Mouse (Mus musculus): ENCODE results near the gene Tjp2. TPM values are rescaled to one million over a fixed set of nuclear protein-coding genes. Genes with fewer than 3 reads are reported as not detected.

Tjp2 gene
- 17.2 and 20.6 TPM in 2 replicates for polyA plus RNA-seq (2015; fragmentation: Nextera tagmentation; extraction: Ambion mirVana)

- Histone ChIP-seq H3K36me3 (no peaks in the 10 kb centered on the region), H3K9ac (peak within 1 kb of the TSS; percentile 2; the same call in 1 of the 2 replicates), H3K4me3 (peak within 1 kb of the TSS; percentile 48), H3K4me2 (peak within 1 kb of the TSS; percentile 94), H3K9me3 (no peaks in the 10 kb centered on the region), H3K27ac (peak within 1 kb of the TSS; percentile 70), H3K4me1 (peaks cover 18% of the 10 kb centered on the region), H3K27me3 (peaks cover 25% of the 10 kb centered on the region)
- WGBS: under 1% methylated on average over 58 of the region's 59 CpGs
- 0 out of 2 replicates have a peak, but pooled peaks have one; percentile 58 for ATAC-seq (ENCODE audit: insufficient number of reproducible peaks, low FRiP score, low TSS enrichment, low read depth)
Measured at GRCm38 (mm10) chr19:24224500-24225304, at the start of gene Tjp2. TSS of gene Tjp2 (minus strand) at chr19:24225030.

DNA sequence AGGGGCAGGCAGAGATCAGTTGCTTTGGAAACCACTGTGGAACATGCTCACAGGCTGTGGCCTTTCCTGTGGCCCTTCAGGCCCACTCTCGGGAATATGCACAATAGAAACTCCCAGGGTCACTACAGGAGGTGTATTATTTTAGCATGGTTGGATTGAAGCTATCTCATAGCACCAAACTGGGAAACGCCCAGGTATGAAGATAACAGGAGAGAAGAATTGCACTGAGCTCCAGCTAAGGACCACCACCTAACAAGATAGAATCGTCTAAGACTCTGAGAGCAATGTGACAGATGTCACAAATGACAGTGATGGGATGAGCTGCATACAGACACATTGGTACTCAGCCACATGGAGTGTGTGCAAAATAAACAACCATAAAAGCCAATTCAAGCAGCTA is 49.5 kb upstream of the Tjp2 start:
- Histone ChIP-seq H3K9me3 (no peaks in the 10 kb centered on the region; the same call in 1 of the 2 replicates), H3K4me3 (no peak overlapping the region), H3K36me3 (peaks cover 9% of the 10 kb centered on the region), H3K4me1 (peaks cover 6% of the 10 kb centered on the region), H3K27me3 (no peaks in the 10 kb centered on the region), H3K9ac (no peak overlapping the region), H3K27ac (no peak overlapping the region), H3K4me2 (no peak overlapping the region)
- 83% methylated on average over 3 of the region's 3 CpGs for WGBS
- ATAC-seq (ENCODE audit: insufficient number of reproducible peaks, low FRiP score, low TSS enrichment, low read depth): no peak

DNA sequence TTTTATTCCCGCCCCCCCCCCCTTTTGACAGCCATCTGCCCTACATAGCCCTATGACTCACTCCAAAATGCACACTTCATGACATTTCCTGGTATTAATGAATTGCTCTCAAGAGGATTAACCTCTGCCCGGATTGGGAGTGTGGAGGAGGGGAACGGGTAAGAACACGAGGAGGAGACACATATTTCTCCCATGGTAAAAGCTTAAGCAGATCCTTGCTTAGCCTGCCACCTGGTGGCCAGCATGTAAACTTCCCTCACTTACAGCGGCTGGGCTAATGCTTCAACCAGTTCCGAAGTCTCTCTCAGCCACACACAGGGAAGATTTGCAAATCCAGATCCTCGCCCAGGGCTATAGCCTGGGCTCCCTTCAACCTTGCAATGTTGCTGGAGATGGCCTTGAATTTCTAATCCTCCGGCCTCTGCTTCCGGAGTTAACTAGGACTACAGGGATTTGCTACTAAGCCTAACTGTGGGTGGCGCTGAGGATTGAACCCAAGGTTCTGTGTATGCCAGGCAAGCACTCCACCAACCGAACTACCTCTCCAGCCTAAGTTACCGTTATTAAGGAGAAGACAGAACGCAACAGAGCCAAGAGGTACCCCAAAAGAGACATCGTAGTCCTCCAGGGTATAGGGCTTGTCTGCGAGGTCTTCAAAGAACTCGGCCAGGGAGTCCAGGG is 47.1 kb upstream of the Tjp2 start:
- Histone ChIP-seq H3K27ac (no peak overlapping the region), H3K4me1 (no peaks in the 10 kb centered on the region), H3K4me3 (peak overlapping the region; percentile 14; the same call in 1 of the 2 replicates), H3K27me3 (no peaks in the 10 kb centered on the region), H3K4me2 (0 out of 2 replicates have a peak overlapping the region, but pooled peaks have one; percentile 25), H3K9ac (no peak overlapping the region), H3K9me3 (no peaks in the 10 kb centered on the region), H3K36me3 (peaks cover 9% of the 10 kb centered on the region)
- 41% methylated on average over 16 of the region's 16 CpGs for WGBS
- ATAC-seq (ENCODE audit: insufficient number of reproducible peaks, low FRiP score, low TSS enrichment, low read depth): 0 out of 2 replicates have a peak, but pooled peaks have one; percentile 63

- Histone ChIP-seq H3K9me3 (no peaks in the 10 kb centered on the region), H3K4me3 (peak overlapping the region; percentile 14; the same call in 1 of the 2 replicates), H3K27me3 (no peaks in the 10 kb centered on the region), H3K27ac (no peak overlapping the region), H3K9ac (no peak overlapping the region), H3K4me2 (0 out of 2 replicates have a peak overlapping the region, but pooled peaks have one; percentile 25), H3K4me1 (no peaks in the 10 kb centered on the region), H3K36me3 (peaks cover 9% of the 10 kb centered on the region)
- WGBS: 53% methylated on average over 7 of the region's 7 CpGs
- ATAC-seq (ENCODE audit: insufficient number of reproducible peaks, low FRiP score, low TSS enrichment, low read depth): peak; percentile 59; the same call in 1 of the 2 replicates
Measured at GRCm38 (mm10) chr19:24271326-24271725, 46.5 kb upstream of the Tjp2 start.

DNA sequence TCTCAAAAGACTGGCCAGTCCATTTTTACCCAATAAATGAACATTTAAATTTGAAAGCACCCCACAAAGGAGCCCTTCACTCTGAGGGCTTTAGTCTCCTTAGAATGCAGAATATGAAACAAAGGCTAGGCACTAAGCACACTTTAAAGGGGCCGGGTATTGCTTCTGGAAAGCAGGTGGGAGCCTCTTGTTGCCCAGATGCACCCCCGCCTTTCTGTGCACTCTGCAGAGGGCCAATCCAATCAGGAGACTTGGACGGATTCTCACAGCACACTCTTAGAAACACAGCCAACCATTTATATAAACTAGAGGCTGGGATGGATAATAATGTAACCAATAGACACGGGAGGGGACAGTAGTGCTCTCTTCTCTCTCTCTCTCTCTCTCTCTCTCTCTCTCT is 43.7 kb upstream of the Tjp2 start:
- WGBS: 65% methylated on average over 4 of the region's 4 CpGs
- Histone ChIP-seq H3K4me2 (no peak overlapping the region), H3K27me3 (no peaks in the 10 kb centered on the region), H3K9me3 (no peaks in the 10 kb centered on the region), H3K9ac (no peak overlapping the region), H3K27ac (no peak overlapping the region), H3K4me1 (no peaks in the 10 kb centered on the region), H3K36me3 (peaks cover 19% of the 10 kb centered on the region), H3K4me3 (no peak overlapping the region)
- ATAC-seq (ENCODE audit: insufficient number of reproducible peaks, low FRiP score, low TSS enrichment, low read depth): no peak

DNA sequence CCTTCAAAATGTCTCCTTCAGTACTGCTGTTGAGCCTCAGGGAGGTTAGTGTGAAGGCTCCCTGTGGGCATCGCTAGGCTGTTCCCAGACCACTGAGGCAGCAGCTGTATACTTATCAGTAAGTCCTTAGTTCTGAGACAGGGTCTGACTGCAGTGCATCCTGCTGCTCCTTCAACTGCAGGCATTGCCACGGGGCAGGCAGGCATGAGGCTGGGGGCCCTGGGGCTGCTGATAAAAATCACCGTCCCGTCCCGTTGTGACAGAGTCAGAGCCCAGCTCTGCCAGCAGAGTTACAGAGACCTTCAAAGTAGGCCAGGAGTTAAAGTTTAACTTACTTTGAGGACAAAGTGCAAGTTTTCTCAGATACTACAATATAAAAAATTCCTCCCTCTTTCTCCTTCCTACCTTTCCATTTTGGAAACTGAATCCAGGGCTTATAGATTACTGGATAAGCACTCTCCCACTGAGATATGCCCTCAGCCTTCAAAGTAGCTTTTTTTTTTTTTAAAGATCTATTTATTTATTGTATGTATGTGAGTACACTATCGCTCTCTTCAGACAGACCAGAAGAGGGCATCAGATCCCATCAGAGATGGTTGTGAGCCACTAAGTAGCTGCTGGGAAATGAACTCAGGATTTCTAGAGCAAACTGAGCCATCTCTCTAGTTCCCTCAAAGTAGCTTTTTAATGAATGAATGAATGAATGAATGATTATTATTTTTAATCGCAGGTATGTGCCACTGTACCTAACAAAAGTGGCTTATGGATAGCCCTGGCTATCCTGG is 41.4 kb upstream of the Tjp2 start:
- no peak overlapping the region for H3K27ac ChIP-seq
- 92% methylated on average over 7 of the region's 7 CpGs for WGBS
- H3K27me3 ChIP-seq: no peaks in the 10 kb centered on the region
- no peaks in the 10 kb centered on the region for H3K9me3 ChIP-seq
- H3K9ac ChIP-seq: no peak overlapping the region
- H3K36me3 ChIP-seq: peaks cover 31% of the 10 kb centered on the region
- H3K4me3 ChIP-seq: no peak overlapping the region
- H3K4me1 ChIP-seq: no peaks in the 10 kb centered on the region
- no peak overlapping the region for H3K4me2 ChIP-seq
- no peak for ATAC-seq (ENCODE audit: insufficient number of reproducible peaks, low FRiP score, low TSS enrichment, low read depth)

DNA sequence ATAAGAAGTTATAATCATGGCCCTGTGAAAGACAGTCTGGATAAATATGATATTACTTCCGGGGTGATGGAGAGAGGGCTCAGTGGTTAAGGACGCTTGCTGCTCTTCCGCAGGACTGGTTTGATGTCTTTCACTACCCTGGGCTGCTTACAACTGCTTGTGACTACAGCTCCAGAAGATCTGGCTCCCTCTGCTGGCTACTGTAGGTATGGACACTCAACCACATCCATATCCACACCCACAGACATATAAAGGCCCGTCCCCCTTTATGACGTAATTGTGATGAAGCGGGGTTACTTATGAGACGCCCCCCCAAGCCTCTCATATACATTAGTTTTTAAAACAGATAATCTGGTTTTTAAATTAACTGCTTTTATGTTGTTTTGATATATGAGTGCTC is 40.2 kb upstream of the Tjp2 start:
- Histone ChIP-seq H3K9me3 (no peaks in the 10 kb centered on the region), H3K4me1 (no peaks in the 10 kb centered on the region), H3K9ac (no peak overlapping the region), H3K4me3 (no peak overlapping the region), H3K4me2 (no peak overlapping the region), H3K27ac (no peak overlapping the region), H3K36me3 (peaks cover 35% of the 10 kb centered on the region), H3K27me3 (no peaks in the 10 kb centered on the region)
- 0 out of 2 replicates have a peak, but pooled peaks have one; percentile 35 for ATAC-seq (ENCODE audit: insufficient number of reproducible peaks, low FRiP score, low TSS enrichment, low read depth)
- WGBS: 45% methylated on average over 7 of the region's 7 CpGs

- Histone ChIP-seq H3K27me3 (no peaks in the 10 kb centered on the region), H3K9me3 (no peaks in the 10 kb centered on the region), H3K36me3 (peaks cover 35% of the 10 kb centered on the region), H3K4me2 (no peak overlapping the region), H3K4me3 (no peak overlapping the region), H3K4me1 (no peaks in the 10 kb centered on the region), H3K9ac (no peak overlapping the region), H3K27ac (no peak overlapping the region)
- no peak for ATAC-seq (ENCODE audit: insufficient number of reproducible peaks, low FRiP score, low TSS enrichment, low read depth)
- WGBS: 92% methylated on average over 14 of the region's 14 CpGs
Measured at GRCm38 (mm10) chr19:24262736-24263135, 37.9 kb upstream of the Tjp2 start.

GRCm38 (mm10) chr19:24259390-24260351 is 34.8 kb upstream of the Tjp2 start:
- 81% methylated on average over 12 of the region's 12 CpGs for WGBS
- no peaks in the 10 kb centered on the region for H3K27me3 ChIP-seq
- no peak overlapping the region for H3K9ac ChIP-seq
- H3K4me1 ChIP-seq: no peaks in the 10 kb centered on the region
- H3K27ac ChIP-seq: no peak overlapping the region
- no peaks in the 10 kb centered on the region for H3K9me3 ChIP-seq
- H3K36me3 ChIP-seq: peaks cover 23% of the 10 kb centered on the region
- no peak for ATAC-seq (ENCODE audit: insufficient number of reproducible peaks, low FRiP score, low TSS enrichment, low read depth)
- no peak overlapping the region for H3K4me2 ChIP-seq
- H3K4me3 ChIP-seq: no peak overlapping the region

- H3K27ac ChIP-seq: no peak overlapping the region; the same call in 1 of the 2 replicates
Measured at GRCm38 (mm10) chr19:24258368-24258767, 33.5 kb upstream of the Tjp2 start.

More at GRCm38 (mm10) chr19:24258368-24258767, 33.5 kb upstream of the Tjp2 start:
- Histone ChIP-seq H3K27me3 (no peaks in the 10 kb centered on the region), H3K9me3 (no peaks in the 10 kb centered on the region), H3K4me1 (no peaks in the 10 kb centered on the region), H3K36me3 (peaks cover 16% of the 10 kb centered on the region), H3K9ac (no peak overlapping the region), H3K4me3 (no peak overlapping the region), H3K4me2 (no peak overlapping the region)
- ATAC-seq (ENCODE audit: insufficient number of reproducible peaks, low FRiP score, low TSS enrichment, low read depth): no peak
- 77% methylated on average over 5 of the region's 5 CpGs for WGBS

All from limb, embryonic 15.5 days (tissue).